Mouse (Mus musculus): Measurements from ENCODE around the gene Olfr221.

DNA sequence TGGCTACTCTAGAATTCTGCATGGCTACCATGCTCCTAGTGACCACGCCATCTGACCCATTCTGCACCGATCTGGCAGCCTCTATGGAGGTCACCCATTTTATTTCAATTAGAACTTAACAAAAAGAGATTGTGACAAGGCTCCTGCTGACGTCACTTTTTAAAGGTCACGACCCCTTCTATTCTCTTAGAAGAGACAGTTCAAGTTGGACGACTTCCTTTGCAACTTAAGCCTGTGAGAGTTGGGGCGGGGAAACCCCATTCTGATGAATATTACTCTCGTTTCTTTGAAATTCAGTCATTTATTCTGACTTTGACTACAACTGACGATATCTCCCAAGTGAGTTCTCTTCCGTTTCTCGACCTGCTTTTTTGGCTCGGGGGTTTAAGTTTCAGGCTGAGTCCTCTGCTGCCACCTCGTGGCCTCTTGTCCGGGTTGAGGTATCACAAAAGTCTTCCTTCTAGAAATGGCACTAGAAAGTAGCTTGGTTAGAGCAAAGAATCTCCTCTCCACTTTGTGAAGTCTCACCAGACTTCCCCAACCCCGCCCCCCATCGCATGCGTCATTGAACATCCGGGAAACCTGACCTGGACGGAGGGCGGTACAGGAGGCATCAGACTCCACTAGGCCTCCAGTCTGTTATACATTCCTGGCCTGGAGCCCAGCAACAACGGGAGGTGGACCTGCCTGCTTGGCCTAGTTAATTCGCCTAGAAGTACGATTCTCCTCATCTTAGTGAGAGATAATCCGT, 19.4 kb downstream of the Olfr221 start:
- TF ChIP-seq CTCF (conservative IDR thresholded peaks at IDR 0.05; ENCODE audit: insufficient read depth, insufficient read length, low read depth, low read length) (peak; percentile 71), POLR2A (IDR thresholded peaks at IDR 0.05; ENCODE audit: low read depth, low read length) (no peak)

Data from kidney, adult 2 months (tissue).